Mouse (Mus musculus) adrenal gland, postnatal 25 days (tissue): Measurements from ENCODE around the gene Aldh5a1. TPM values are rescaled to one million over a fixed set of nuclear protein-coding genes. Genes with fewer than 3 reads are reported as not detected.

Source experiments
- DNase-seq: peaks from one replicate; pipeline ENCODE4 v3.0.0; 2021; ENCODE audit warnings: mixed read lengths
- total RNA-seq: library from RNA; stranded (reverse); gene quantifications from 2 replicates; pipeline ENCODE4 v1.2.3, GENCODE M21; 2021

Aldh5a1 gene
- total RNA-seq, 1 experiment from 2014 or later: 21.9 TPM

DNA sequence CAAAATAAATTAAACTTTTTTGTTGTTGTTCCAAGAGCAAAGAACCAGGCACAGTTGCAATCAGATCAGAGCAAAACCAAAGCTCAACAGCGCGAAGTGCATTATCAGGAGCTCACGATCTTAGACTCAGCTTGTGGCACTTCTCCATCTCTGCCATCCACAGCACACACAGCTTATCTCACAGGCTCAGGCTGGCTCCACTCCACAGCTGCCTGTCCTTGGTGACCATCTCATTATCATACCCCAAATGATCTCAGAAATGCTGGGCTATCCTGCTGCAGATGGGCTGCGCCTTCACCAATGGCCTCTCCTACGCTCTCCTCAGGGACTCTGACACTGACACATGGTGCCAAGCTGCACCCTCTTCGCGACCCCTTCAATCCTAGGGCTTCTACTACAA lies 4.3 kb downstream of the Aldh5a1 start:
- DNase-seq: no peak

DNA sequence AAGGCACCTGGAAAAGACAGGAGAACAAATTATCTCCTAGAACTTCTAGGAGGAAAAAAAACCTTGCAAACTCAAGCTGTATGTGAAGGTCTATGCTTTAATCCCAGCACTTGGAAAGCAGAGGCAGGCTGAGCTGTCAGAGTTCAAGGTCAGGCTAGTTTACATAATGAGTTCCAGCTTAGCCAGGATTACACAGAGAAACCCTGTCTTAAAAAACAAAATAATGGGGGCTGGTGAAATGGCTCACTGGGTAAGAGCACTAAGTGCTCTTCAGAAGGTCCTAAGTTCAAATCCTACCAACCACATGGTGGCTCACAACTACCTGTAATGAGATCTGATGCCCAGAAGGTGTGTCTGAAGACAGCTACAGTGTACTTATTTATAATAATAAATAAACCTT lies 6.9 kb downstream of the Aldh5a1 start:
- no peak for DNase-seq

- no peak for DNase-seq
These were observed 13.5 kb downstream of the Aldh5a1 start for GRCm38 (mm10) chr13:24923991-24924390.

GRCm38 (mm10) chr13:24921281-24921680 lies 16.2 kb downstream of the Aldh5a1 start:
- DNase-seq: no peak

DNA sequence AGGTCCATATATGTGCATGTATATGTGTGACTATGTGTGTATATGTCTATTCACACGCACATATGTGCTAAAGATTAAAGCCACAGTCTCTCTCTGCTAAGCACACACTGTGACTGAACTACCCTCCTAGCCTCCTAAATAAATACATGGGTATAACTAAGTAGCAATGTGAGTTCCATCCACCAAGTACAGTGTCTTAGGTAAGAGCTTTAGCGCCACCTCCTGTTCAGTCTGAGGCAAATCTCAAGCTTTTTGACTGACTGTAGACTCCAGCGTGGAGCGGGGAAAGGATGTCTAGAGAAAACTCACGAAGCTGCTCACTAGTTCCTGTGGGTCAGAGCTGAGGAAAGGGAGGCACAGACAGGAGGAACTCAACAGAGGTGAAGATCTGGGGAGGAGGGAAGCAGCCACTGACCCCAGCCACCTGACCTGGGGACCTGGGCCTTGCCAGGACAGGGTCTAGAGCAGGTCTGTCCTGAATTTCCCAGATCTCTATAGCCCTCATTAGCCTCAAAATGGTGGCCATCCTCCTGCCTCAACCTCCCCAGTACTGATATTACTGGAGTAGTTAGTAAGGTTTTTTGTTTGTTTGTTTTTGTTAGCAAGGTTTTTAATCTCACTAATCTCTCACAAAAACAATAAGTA lies 17.0 kb downstream of the Aldh5a1 start:
- peak; percentile 31 for DNase-seq

- no peak for DNase-seq
These were observed 21.6 kb downstream of the Aldh5a1 start for GRCm38 (mm10) chr13:24915831-24916230.

DNA sequence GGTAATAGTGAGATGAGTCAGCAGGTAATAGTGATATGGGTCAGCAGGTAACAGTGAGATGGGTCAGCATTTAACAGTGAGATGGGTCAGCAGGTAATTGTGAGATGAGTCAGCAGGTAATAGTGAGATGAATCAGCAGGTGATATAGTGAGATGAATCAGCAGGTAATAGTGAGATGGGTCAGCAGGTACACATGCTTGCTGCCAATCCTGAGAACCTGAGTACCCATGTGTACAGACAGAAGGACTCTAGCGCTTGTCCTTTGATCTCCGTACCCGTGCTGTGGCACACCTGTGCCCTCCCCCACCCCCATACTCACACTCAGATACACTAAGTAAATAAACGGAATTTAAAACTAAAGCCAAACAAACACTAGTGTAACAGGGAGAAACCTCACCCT lies 22.5 kb downstream of the Aldh5a1 start:
- DNase-seq: no peak

GRCm38 (mm10) chr13:24913576-24913975 lies 23.9 kb downstream of the Aldh5a1 start:
- DNase-seq: no peak

DNA sequence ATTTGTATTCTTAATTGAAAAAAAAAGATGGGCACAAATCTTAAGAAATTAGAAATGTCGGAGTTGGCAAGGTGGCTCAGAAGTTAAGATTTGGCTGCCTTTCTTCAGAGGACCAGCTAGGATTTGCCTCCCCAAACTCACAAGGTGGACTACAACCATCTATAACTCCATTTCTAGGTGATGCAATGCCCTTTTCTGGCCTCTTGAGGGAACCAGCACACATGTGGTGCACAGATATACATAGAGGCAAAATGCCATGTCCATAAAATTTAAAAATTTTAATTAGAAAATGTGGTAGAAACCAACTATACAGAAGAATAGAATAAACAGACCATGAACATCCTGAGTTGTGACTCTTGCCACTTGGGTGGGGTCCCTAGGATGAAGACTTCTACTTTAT lies 28.3 kb downstream of the Aldh5a1 start:
- no peak for DNase-seq

DNA sequence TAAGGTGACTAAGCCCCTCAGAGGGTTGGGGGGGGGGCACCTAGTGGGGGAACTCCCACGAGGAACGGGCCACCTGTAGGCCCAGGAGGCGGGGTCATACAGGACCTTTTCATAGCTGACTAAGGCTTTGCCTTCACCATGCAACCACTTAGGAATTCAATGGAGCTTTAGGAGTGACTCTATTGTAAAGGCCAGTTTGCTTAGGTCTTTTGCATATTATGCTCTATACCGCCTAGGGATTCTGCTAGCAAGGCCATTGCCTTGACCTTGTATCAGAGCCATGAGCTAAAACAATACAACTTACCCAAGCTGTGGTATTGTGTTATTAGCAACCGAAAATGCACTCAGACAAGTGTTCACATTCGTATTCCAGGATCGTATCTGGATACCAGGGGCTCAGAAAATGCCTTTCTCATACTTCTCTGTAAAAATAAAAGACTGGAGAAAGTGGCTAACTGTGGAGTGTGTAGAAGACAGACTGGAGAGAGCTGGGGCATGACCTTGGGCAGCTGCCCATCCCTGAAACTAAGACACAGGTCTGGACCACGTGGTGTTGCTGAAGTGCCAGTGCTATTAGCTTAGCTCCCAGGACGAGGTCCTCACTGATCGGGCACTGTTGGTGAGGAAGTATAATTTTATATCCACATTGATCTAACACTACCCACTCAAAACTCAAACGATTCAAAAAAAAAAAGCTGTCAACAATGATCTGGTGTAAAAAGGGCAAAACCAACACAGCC lies 30.5 kb downstream of the Aldh5a1 start:
- peak; percentile 18 for DNase-seq

- no peak for DNase-seq
These were observed 32.0 kb downstream of the Aldh5a1 start for GRCm38 (mm10) chr13:24905422-24905821.

- no peak for DNase-seq
These were observed 34.0 kb downstream of the Aldh5a1 start for GRCm38 (mm10) chr13:24903412-24903811.

- no peak for DNase-seq
These were observed 35.5 kb downstream of the Aldh5a1 start for GRCm38 (mm10) chr13:24901916-24902315.

DNA sequence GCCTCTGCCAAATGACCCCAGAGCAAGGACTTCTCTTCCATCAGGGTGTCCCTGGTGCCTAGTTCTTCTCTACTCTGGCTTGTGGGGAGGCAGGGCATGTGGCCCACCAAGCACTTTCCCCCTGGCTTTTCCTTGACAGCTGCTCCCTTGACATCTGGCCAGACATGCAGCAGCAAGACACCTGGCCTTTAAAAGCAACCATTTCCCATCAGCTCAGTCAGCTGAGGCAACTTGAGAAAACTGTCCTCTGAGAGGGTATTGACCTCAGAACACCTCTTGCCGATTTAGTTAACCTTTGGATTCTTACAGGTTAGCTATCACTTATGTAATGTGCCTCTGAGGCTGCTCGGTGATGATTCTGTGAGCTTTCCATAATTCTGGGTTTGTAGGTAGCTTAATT lies 43.6 kb downstream of the Aldh5a1 start:
- no peak for DNase-seq

- DNase-seq: no peak
These were observed 44.9 kb downstream of the Aldh5a1 start for GRCm38 (mm10) chr13:24892516-24892915.

DNA sequence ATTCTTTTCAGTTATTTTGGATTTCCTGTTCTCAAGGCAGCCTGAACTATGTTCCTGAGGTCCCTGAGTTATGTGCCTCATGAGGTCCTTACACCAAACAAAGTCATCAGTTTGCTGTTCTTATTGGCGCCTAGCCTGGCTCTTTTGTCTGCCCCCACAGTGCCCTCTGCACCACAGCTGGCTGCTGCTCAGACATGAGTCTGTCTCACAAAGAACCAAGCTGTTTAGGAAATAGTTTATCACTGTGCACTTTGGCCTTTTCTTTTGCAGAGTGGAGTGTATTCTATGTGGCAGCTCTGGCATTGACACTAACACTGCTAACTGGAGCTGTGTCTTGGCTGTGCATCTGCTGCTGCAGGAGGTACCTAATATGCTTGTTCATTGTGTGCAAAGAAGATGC lies 47.9 kb downstream of the Aldh5a1 start:
- DNase-seq: no peak

DNA sequence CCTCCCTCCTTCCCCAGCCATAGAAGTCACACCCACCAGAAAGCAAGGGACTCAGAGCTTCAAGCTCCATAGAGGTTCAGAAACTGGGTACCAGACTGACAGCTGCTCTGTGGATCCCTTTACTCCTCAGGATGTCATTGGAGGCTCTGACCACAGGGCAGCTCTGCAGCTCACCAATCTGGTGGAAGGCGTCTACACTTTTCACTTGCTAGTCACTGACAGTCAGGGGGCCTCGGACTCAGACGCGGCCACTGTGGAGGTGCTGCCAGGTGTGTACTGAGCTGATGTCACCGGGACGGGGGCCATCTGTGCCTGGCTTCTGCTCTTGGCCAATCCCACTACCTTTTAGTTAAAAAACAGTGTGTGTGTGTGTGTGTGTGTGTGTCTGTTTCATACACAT lies 55.0 kb downstream of the Aldh5a1 start:
- DNase-seq: no peak

GRCm38 (mm10) chr13:24880704-24881103 lies 56.8 kb downstream of the Aldh5a1 start:
- DNase-seq: peak; percentile 18

- no peak for DNase-seq
These were observed 57.3 kb downstream of the Aldh5a1 start for GRCm38 (mm10) chr13:24880208-24880607.

DNA sequence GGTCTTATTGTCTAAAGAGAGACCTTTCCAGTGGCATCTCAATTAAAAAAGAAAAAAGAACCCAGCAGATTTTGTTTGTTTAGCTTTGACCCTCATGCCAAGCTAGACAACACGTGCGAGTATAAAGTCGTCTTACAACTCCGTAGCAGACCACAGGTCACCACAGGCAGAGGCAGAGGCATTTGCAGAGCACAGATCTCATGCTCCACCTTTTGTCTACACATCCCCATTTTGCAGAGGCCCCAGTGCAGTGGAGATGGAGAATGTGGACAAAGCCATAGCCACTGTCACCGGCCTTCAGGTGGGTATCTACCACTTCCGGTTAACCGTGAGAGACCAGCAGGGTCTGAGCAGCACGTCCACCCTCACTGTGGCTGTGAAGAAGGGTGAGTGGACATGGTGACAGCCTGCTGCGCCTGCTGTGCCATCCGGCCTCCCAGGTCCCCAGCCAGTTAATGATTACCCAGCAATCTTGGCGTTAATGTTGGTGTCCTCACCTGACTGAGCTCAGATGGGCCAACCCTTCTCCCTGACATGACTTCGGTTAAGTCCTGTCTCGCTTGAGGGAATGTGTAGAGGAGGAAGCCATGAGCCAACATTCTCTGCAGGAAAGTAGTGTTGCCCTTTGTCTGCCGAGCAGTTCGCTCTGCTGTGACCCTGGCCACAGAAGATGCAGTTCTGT lies 58.0 kb downstream of the Aldh5a1 start:
- no peak for DNase-seq

DNA sequence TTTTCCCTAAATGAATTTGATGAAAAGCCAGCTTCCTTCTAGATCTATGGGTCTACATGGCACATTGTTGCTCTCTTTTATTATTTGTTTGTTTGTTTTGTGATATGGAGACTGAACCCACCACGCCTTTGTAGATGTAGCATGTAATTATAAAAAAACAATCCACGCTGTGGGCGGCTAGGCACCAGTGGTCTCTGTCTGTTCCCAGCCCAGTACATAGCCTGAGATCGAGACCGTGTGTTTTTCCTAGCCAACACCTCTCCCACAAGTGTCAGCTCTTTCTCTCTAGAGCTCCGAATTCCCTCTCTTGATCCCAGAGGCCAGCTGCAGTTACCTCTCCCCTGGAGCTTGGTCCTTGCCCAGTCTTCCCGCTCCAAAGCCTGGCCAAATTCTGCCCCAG lies 69.2 kb downstream of the Aldh5a1 start:
- no peak for DNase-seq

GRCm38 (mm10) chr13:24867789-24868188 lies 69.7 kb downstream of the Aldh5a1 start:
- no peak for DNase-seq
